Mouse (Mus musculus) forebrain, embryonic 16.5 days (tissue): Measurements from ENCODE around the gene Ccdc92b. TPM values are rescaled to one million over a fixed set of nuclear protein-coding genes. Genes with fewer than 3 reads are reported as not detected.

ENCODE experiments used
- ATAC-seq: fragments of 200-750 bp; cut with Nextera tagmentation; 2 replicates; pipeline ENCODE4 v1.8.0; 2017; ENCODE audit warnings: mild to moderate bottlenecking, moderate library complexity
- H3K27ac ChIP-seq: fragments of 300-500 bp; sonication (generic); 2 replicates; pipeline ENCODE4 v1.5.1; 2014; ENCODE audit warnings: low read length, control low read depth
- H3K27me3 ChIP-seq: fragments of 300-500 bp; sonication (generic); replicated peaks from 2 replicates; pipeline ENCODE4 v1.6.1; 2014; ENCODE audit warnings: low read length; ENCODE audit not compliant: control insufficient read depth, insufficient read depth
- H3K36me3 ChIP-seq: fragments of 300-500 bp; sonication (generic); 2 replicates; pipeline ENCODE4 v1.6.1; 2014; ENCODE audit not compliant: control insufficient read depth, insufficient read depth
- H3K4me1 ChIP-seq: fragments of 300-500 bp; sonication (generic); replicated peaks from 2 replicates; pipeline ENCODE4 v1.6.1; 2014; ENCODE audit warnings: low read length; ENCODE audit not compliant: control insufficient read depth, insufficient read depth
- H3K4me2 ChIP-seq: fragments of 300-500 bp; sonication (generic); 2 replicates; pipeline ENCODE4 v1.6.1; 2014; ENCODE audit warnings: mild to moderate bottlenecking, low read length, control low read depth
- H3K4me3 ChIP-seq: fragments of 300-500 bp; sonication (generic); replicated peaks from 2 replicates; pipeline ENCODE4 v1.5.1; 2014; ENCODE audit warnings: mild to moderate bottlenecking, low read length, control low read depth
- H3K9ac ChIP-seq: fragments of 300-500 bp; sonication (generic); replicated peaks from 2 replicates; pipeline ENCODE4 v1.6.1; 2014; ENCODE audit warnings: low read depth, low read length, control low read depth
- H3K9me3 ChIP-seq: fragments of 300-500 bp; sonication (generic); 2 replicates; pipeline ENCODE4 v1.6.1; 2016; ENCODE audit warnings: low read length; ENCODE audit not compliant: control insufficient read depth
- WGBS: fragments of 180-500 bp; shearing (Covaris S2); extraction: QIAGEN DNeasy Blood & Tissue Kit; methylation state at CpG from one replicate; pipeline ENCODE4 v1.1.7; 2014; 5-methylcytosine and 5-hydroxymethylcytosine counted together
- polyA plus RNA-seq: library from polyadenylated mRNA; unstranded; fragments of >200 nt; fragmentation: Nextera tagmentation; extraction: Ambion mirVana; gene quantifications from 2 replicates; pipeline ENCODE4 v1.2.1, GENCODE M21; 2015

Gene Ccdc92b
- polyA plus RNA-seq, 1 experiment from 2014 or later = 3.4 TPM

DNA sequence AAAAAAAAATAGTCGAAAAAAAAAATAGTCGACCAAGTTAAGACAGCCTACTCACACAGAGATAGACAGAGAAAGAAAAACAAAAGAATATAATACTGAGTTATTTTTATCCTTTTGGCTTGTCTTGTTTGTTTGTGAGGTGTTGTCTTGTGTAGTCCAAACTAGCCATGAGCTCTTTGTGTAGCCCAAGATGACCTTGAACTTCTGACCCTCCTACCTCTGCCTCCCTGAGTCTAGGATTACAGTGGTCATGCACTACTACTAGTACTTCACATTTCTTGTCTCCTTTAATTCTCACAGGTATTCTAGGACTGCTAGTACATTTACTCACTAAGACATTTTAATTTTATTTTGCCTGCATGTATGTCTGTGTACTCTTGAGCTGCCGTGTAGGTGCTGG, 8.1 kb downstream of the Ccdc92b start:
- H3K9me3 ChIP-seq = no peaks in the 10 kb centered on the region
- no peak overlapping the region for H3K4me3 ChIP-seq

GRCm38 (mm10) chr11:74631880-74632789, 12.7 kb downstream of the Ccdc92b start:
- Histone ChIP-seq H3K4me1 (peaks cover under 1% of the 10 kb centered on the region), H3K36me3 (no peaks in the 10 kb centered on the region), H3K27ac (no peak overlapping the region), H3K9ac (no peak overlapping the region), H3K4me2 (no peak overlapping the region), H3K9me3 (no peaks in the 10 kb centered on the region), H3K27me3 (no peaks in the 10 kb centered on the region), H3K4me3 (no peak overlapping the region)
- 69% methylated on average over 7 of the region's 7 CpGs for WGBS
- no peak for ATAC-seq

More for the DNA sequence above, 8.1 kb downstream of the Ccdc92b start:
- Histone ChIP-seq H3K27ac (no peak overlapping the region), H3K27me3 (peaks cover 4% of the 10 kb centered on the region), H3K9ac (no peak overlapping the region), H3K36me3 (no peaks in the 10 kb centered on the region), H3K4me1 (no peaks in the 10 kb centered on the region), H3K4me2 (no peak overlapping the region)
- ATAC-seq = no peak
- 92% methylated on average over 3 of the region's 3 CpGs for WGBS

DNA sequence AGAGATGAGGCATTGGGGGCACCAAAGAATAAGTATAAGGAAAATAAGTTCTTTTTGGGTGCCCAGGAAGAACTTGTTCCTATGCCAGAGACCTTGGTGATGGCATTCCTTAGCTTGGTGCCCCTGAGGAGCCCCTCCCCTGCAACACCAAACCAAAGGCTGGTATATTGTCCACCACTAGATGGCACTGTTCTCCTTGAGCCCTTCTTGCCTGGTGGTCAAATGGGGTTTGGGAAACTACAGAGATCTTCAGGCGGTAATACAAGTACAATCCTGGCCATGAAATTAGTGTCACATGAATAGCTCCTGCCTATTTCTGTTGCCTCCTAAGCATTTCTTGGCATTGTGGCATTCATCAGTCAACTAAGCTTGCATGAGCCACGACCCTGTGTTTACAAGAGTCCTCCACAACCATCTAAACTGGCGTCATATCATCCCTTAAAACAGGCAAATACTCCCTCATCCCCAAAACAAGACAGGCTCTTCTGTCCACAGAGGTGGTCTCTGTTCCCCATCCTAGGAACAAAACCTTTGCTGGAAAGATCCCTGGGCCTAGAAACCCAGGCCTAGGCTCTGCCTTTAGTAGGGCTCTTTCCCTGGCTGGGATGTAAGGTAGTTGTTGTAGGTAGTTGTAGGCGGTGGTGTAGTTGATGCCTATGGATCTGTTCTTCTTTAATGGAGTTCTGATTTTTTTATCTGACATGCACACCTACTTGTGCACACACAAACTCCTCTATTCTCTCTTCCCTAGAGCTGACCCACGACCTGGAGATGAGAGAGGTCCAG, 15.3 kb downstream of the Ccdc92b start:
- WGBS = 55% methylated on average over 5 of the region's 5 CpGs
- Histone ChIP-seq H3K9me3 (no peaks in the 10 kb centered on the region), H3K4me2 (no peak overlapping the region), H3K27ac (no peak overlapping the region), H3K36me3 (no peaks in the 10 kb centered on the region), H3K4me1 (peaks cover 18% of the 10 kb centered on the region), H3K27me3 (no peaks in the 10 kb centered on the region), H3K9ac (no peak overlapping the region), H3K4me3 (no peak overlapping the region)
- no peak for ATAC-seq

DNA sequence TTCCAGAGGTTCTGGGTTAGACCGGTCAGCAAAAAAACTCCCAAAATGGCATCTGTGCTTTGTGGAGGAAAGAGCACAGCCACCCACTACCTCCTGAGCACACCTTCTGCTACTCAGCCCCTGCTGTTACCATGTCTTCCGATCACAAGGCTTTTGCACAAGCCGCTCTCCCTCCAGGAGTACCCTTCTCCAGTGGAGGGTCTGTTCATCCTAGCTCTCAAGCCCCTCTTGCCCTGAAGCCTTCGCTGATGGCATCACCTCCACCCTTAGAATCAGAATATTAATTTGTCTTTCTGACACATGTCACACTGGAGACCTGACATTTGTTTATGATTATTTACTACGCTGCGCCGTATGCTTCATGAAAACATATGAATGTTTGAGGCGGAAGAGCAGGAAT, 18.1 kb downstream of the Ccdc92b start:
- peaks cover 18% of the 10 kb centered on the region for H3K4me1 ChIP-seq
- no peaks in the 10 kb centered on the region for H3K36me3 ChIP-seq
- H3K9ac ChIP-seq = peak overlapping the region; percentile 85
- H3K27ac ChIP-seq = peak overlapping the region; percentile 78
- peak overlapping the region; percentile 63 for H3K4me3 ChIP-seq
- ATAC-seq = 0 out of 2 replicates have a peak, but pooled peaks have one; percentile 11
- no peaks in the 10 kb centered on the region for H3K9me3 ChIP-seq
- H3K27me3 ChIP-seq = no peaks in the 10 kb centered on the region
- 18% methylated on average over 8 of the region's 8 CpGs for WGBS
- H3K4me2 ChIP-seq = peak overlapping the region; percentile 88

GRCm38 (mm10) chr11:74637971-74638790, 18.8 kb downstream of the Ccdc92b start:
- no peaks in the 10 kb centered on the region for H3K9me3 ChIP-seq
- peak overlapping the region; percentile 85 for H3K9ac ChIP-seq
- peak overlapping the region; percentile 88 for H3K4me2 ChIP-seq
- H3K36me3 ChIP-seq = no peaks in the 10 kb centered on the region
- no peaks in the 10 kb centered on the region for H3K27me3 ChIP-seq
- peak; percentile 89 for ATAC-seq
- peak overlapping the region; percentile 63 for H3K4me3 ChIP-seq
- H3K4me1 ChIP-seq = peaks cover 18% of the 10 kb centered on the region
- WGBS = 0% methylated on average over 85 of the region's 86 CpGs
- peak overlapping the region; percentile 78 for H3K27ac ChIP-seq

DNA sequence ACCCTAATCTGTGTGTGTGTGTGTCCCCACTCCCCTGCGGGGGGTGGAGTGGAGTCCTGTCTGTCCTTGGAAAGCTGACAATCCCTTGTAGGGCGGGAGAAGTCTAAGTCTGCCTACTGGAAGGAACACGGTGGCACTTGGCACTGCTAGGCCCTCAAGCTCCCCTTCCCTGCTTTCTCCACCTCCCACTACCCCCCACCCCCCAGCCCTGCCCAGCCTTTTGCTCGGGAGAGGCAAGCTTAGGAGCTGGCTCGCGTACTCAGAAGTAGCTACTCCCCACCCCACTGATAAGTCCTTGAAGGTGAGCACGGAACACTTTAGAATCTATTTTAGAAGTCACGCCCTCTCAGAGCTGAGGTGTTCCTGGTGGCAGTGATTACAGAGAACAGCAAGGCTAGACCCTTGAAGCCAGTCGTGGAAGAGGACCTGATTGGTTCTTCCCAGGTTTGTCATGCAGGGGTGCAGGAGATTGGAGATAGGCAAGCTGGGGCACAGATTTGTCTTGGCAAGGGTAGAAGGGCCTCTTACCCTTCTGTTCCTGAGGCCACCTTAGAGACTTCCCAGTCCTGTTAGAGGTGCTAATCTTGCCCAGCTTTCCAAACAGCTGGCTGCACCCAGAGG, 19.5 kb downstream of the Ccdc92b start:
- H3K9ac ChIP-seq = peak overlapping the region; percentile 85
- H3K27me3 ChIP-seq = no peaks in the 10 kb centered on the region
- 4% methylated on average over 9 of the region's 9 CpGs for WGBS
- peak overlapping the region; percentile 63 for H3K4me3 ChIP-seq
- peak overlapping the region; percentile 88 for H3K4me2 ChIP-seq
- no peaks in the 10 kb centered on the region for H3K9me3 ChIP-seq
- peaks cover 18% of the 10 kb centered on the region for H3K4me1 ChIP-seq
- peak; percentile 21 for ATAC-seq
- no peaks in the 10 kb centered on the region for H3K36me3 ChIP-seq
- peak overlapping the region; percentile 78 for H3K27ac ChIP-seq

DNA sequence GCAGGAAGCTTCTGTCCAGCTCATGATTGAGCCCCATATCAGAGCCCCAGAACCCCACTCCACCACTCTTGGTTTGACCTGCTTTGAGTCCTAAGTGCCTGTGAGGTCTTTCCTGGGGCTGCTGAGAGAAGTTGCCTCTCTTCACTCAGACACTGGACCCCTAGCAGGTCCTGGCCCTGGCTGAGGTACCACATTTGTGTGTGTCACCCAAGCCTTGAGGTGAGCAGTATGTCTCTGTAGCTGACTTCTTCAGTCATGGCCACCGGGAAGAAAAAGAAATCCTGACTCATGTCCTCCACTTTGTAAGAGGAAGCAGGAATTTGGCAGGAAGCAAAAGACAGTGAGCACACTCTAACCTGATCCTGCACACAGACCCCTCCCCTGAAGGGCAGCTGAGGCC, 20.2 kb downstream of the Ccdc92b start:
- H3K27me3 ChIP-seq = no peaks in the 10 kb centered on the region
- no peak overlapping the region for H3K4me3 ChIP-seq
- WGBS = 81% methylated on average over 1 of the region's 1 CpGs
- peaks cover 18% of the 10 kb centered on the region for H3K4me1 ChIP-seq
- no peak overlapping the region for H3K27ac ChIP-seq
- H3K9me3 ChIP-seq = no peaks in the 10 kb centered on the region
- H3K9ac ChIP-seq = no peak overlapping the region
- no peak for ATAC-seq
- no peak overlapping the region for H3K4me2 ChIP-seq
- H3K36me3 ChIP-seq = no peaks in the 10 kb centered on the region

DNA sequence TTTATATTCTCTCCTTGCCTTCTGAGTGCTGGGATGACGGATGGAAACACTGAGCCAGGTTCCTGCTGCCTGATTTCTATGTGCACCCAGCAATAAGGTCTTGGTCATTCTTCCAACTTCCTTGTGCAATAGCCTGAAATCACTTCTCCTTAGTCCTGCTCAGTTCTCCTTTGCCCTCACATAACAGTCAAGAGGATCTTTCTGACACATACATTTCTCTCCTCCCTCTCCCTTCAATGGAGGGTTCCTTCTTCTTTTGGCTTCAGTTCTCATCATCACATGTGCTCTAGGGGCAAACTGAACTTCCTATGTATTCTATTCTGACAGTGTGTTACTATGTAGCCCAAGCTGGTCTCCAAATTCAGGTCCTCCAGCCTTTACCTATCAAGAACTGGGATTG, 28.6 kb downstream of the Ccdc92b start:
- H3K9me3 ChIP-seq = no peaks in the 10 kb centered on the region
- no peaks in the 10 kb centered on the region for H3K36me3 ChIP-seq
- WGBS = 90% methylated on average over 1 of the region's 1 CpGs
- H3K9ac ChIP-seq = no peak overlapping the region
- no peak overlapping the region for H3K4me3 ChIP-seq
- H3K4me1 ChIP-seq = peaks cover 13% of the 10 kb centered on the region
- ATAC-seq = no peak
- no peak overlapping the region for H3K27ac ChIP-seq
- H3K27me3 ChIP-seq = no peaks in the 10 kb centered on the region
- H3K4me2 ChIP-seq = no peak overlapping the region
